Mouse (Mus musculus) heart, adult 9 months (tissue): ENCODE measurements around the gene Dpp6.

Source experiments
- DNase-seq, 2 experiments: peaks; one replicate each; pipeline ENCODE4 v3.0.0; 2022; ENCODE audit warnings: low spot score in 2 of 2

Gene Dpp6

DNA sequence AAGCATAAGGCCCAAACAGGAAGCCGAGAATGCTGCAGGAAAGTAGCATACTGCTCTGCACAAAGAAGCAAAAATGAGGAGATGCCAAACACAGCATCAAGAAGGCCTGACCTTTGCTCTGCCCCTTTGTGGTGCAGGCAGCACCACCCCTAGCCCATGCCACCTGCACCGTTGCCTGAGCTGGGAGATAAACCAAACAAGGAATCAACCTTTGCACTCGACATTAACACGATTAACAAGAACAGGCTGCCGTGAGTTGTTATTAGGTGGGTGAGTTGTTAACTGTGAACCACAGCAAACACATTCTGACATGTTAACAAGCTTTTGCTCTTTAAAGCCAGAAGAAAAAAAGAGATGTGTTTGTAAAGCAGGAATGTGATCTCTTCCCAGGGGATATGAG is 239.4 kb downstream of the Dpp6 start:
- no peak for DNase-seq

DNA sequence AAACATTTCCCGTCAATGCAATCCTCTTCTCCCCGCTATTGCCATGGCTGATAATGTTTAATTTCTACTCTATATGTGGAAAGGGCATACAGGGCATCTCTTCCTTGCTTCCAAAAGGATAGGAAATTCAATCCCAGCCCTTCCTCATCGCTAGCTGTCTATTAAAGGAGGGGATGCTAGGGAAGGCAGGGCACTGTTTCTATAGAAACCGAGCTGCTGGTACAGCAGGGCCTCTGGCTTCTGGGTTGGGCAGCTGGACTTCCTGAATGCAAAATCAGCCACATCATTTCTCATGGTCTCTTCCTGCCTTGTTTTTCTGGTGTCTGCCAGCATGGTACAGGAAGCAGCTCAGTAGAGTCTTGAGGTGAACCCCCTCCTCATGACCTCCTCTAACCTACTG is 243.1 kb downstream of the Dpp6 start:
- no peak for DNase-seq

DNA sequence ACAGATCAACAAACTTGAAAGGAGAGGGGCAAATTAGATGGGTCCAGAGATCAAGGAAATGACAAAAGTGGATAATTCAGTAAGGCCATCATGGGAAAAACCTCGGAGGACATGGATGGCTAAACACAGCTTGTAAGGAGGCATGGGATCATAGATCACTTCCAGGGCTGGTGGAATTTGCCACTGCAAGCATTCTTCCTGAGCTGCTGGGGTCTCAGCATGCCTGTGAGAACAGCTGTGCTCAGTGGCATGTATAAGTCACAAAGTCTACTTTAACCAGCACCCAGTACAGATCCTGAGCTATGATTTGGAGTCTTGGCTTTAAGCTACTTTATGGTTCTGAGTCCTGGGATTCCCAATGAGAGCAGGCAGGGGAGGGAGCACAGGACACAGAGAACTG is 246.9 kb downstream of the Dpp6 start:
- DNase-seq = no peak

DNA sequence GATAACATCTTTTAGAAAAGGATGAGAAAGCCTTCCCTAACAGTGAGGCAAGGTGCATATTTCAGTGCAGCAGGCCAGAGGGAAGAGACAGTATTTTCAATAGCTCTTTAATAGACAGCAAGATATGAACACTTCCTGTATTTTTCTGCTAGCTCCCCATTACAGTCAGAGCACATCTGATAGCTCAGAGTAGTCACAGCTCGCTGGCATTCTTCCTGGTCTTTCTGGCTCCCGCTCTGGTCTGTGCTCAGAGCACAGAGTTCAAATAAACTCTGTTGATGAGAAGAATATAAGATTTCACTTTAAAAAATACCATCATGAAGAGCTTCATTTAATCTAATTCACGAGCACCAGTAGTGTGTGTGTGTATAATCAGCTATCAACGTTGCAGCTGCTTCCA is 249.8 kb downstream of the Dpp6 start:
- DNase-seq = no peak

DNA sequence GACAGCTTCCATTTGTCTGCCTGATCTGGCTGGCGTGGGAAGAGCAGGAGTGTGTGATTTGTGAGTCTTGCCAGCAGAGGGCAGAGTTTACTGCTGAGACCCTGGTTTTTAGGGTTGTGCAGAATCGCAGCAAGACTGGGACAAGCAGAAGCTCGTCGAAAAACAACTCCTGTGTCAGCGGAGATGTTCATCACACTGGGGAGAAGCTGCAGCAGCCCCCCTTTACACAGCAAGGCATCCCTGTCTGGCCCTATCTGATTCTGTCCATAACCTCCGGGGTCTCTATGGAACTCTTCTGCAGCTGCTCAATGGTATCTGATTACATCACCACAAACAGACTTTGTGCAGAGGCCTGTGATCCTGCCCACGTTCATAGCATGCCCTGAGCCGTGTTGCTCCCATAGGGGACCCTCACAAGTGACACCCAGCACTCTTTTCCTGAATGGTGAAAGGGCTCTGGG is 258.2 kb downstream of the Dpp6 start:
- DNase-seq = peak in 1 of 2 experiments; percentile 3

DNA sequence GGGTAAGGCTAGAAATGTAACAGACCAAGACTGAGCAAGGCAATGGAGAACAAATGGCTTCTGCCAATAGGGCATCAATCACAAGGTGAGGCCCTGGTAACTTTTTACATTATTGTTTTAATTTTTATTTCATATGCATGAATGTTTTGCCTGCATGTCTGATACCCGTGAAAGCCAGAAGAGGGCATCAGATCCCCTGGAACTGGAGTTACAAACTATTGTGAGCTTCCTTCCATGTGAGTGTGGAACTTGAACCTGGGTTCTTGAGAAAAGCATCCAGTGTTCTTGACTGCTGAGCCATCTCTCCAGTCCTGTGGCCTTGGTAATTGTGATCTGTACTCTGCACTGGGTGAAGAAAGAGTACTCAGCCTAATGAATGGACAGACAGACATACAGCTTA is 259.0 kb downstream of the Dpp6 start:
- DNase-seq = no peak

DNA sequence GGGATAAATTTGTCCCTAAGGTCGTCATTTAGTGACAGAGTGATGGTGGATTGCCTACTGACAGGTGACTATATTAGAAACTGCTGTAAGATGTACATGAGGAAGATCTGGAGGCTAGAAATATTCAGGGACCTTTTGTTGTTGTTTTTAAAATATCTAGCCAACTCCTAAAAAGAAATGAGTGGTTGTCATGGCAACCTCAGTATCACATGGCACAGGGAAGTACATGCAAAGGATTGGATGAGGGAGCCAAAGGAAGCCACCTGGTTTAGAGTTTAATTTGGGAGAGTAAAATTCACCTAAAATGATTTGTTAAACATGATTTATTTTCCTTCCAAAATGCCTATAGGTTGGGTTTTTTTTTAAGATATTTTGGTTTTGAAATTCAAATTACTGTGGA is 260.8 kb downstream of the Dpp6 start:
- DNase-seq = no peak

DNA sequence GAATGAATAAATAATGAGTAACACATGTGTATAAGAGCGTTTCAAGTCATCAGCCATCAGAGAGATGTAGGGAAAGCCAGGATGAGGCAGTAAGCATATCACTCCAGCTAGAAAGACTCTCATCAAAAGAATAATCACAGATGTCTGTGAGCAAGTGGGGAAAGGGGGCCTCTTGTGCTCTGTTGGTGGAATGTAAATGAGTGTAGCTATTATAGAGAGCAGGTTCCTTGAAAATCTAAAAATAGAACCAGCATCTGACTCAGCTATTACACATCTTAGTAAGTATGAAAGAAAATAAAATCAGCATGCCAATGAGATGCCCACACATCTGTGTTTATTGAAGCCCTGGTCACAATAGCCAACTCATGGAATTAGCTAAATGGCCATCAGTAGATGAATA is 264.3 kb downstream of the Dpp6 start:
- DNase-seq = no peak

DNA sequence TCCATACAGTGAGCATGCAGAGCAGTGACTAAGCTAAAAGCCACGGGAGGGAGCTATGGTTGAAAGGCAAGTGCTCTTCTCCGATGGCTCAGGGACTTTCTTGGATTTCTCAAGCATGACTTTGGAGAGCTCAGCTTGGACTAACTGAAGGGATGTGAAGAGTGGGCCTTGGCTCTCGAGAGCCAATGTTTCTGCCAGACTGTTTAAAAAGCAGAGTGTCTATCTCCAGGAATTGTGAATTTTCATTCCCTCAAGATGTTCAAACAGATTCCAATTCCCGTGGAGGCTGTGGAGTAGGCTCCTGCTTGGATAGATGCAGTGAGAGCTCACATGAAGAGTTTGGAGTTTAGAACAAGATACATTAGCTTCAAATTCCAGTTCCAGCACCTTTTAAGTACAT is 266.8 kb downstream of the Dpp6 start:
- DNase-seq = no peak

DNA sequence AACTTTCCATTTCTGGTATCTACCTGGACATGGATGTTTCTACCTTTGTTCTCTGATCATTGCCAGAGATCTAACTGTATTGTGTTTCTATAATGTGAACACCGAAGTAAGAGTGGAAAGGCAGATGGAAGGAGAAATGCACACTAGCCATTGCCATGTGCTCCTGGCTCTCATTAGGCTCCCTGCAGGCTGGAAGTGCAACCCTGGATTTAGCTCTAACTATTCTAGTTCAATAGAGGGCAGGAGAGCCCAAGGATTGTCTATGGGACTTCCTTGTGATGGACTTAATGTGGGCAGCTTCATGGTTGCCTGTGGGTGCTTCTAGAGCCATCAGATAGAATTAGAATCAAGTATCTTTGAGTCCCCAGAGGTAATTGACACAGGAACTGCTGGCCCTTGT is 291.2 kb downstream of the Dpp6 start:
- no peak for DNase-seq

DNA sequence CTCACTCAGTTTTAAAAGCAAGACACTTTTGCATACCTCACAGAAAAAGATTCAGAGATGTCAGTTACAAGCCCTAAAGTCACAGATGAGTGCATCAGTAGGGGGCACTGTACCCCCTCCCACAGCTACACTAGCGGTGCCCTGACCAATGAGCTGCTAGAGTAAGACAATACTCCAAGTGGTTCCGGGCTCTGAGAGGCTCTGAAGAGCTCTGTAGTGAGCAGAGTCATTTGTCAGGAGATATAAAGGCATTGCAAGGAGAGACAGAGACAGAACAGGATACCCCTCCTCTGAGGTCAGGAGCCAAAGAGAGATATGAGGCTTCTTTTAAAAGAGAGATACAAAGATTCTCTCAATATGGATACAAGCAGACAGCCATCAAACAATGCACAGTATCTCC is 305.5 kb downstream of the Dpp6 start:
- DNase-seq = no peak

DNA sequence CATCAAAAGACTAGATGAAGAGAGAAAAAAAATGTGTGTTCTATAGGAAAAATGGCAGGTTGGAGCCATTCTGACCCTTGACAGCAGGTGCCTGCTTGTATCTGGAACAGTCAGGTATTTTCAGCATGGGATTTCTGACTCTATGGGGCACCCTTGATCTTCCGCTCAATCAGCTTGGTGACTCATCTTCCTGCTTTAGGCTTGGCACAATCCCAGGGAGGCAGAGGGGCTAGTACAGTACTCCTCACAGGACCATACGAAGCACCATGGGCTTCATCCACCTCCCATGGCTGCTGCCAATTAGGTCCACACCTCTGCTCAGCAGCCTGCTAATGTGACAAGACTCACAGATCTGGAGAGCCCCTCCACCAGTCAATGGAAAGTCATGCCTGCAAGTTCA is 305.9 kb downstream of the Dpp6 start:
- no peak for DNase-seq

DNA sequence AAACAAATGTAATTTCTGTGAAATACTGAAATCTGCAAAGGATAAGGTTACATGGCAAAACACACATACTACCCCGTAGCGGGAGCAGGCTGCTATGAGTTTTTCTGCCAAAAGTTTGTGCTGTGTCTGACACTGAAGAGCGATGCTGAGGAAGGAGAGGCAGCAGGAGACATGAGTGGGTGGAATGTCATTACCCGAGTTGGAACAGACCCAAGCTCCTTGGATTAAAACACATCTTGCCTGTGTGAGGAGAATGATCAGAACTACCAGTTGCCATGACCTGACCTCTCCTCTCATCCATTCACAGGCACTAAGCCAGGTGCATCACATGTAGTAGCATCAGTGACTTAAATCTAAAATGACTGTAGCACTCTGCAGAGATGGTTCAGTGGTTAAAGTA is 309.0 kb downstream of the Dpp6 start:
- no peak for DNase-seq

DNA sequence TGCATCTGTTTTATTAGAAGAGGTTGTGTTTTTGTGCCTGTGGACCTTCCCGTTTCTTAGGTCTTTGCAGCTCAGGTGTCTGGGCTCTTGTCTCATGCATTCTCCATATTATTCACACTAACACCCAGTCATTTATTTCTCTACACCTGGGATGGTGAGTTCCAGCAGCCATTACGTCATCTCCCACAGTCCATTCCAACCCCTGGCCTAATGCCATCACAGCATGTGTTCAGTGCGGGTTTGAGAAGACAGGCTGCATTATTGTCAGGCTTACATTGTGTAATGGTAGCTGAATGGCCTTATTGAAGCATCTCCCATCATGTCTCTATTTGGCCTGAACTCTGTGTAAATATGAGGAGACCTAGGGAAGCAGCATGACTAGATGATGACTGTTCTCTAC is 316.2 kb downstream of the Dpp6 start:
- no peak for DNase-seq

DNA sequence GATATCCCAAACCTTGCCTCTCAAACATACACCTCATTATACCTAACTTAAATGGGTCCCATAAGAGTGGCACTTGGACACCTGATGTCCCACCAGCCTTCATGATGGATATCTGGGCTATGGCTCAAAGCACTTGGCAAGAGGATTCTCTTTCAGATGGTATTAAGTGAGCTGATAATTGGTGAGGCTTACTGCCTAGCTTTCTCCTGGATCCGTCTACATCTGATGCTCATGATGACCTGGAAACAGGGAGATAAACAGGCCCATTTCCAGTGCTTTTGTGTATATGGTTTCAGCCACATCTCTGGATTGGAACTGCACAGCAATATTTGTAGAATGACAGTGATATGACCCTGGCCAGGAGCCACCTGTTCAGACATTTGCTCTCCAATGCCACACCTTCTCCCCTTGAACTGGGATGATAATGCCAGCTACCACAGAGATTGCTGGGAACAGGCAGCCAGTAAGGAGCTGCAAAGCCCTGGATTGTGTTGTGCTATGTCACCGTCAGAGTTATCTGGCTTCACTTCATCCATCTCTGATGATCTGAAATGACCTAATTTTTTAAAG is 317.5 kb downstream of the Dpp6 start:
- no peak for DNase-seq

DNA sequence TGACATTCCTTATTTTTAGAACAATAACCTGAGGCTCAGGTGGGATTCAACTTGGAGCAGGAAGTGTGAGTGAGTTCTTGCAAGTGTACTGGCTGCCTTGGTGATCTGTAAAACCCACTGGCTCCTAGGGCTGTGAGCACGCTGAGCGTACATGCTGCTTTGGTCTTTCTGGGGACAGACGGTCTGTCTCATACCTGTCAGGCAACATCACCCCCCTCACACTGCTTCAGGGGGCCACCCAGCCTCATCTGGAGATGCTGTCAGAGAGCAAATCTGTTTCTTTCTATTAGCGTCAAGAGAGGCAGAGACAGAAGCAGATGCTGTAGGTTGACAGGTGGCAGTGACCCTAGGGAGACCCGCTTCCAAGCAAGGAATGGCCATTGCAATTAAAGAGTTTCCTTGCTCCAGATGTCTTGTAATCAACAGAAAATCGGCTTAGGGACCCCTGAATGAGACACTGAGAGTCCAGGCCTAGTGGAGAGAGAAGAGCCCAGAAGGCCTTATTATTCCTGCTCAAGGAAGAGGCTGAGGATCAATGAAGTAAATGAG is 330.5 kb downstream of the Dpp6 start:
- no peak for DNase-seq

DNA sequence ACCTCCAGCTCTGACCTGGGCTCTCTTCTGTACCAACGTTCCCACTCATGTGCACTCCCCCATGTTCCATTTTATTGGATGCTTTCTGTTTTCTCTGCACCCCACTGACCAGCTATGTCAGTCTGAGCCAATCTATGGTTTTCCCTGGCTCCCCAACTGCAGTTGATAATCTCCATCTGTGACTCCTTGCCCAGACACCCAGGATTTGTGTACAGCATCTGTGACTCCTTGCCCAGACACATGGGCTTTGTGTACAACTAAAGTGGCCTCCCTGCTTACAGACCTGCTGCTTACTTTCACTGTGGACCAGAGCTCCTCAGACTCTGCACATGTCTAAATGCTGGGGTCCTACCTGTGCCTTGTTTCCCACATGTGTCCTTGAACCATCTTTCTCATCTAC is 334.0 kb downstream of the Dpp6 start:
- DNase-seq = no peak

DNA sequence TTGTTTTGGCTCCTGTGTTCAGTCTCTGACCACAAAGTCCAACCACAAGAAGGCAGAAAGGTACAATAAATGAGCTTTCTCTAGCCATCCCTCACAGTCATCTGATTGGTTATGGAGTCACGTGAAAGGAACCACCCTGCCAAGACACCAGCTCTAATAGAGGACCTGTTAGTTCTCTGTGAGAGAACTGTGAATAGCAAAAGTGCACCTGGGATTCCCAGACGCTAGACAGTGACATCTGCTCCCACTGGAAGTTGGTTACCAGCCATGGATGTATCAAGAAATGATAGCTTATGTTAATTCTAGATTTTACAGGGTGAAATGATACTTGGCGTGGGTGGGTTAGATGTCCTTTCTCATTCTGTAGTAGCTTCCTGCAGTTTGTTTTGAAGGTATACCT is 338.7 kb downstream of the Dpp6 start:
- no peak for DNase-seq

DNA sequence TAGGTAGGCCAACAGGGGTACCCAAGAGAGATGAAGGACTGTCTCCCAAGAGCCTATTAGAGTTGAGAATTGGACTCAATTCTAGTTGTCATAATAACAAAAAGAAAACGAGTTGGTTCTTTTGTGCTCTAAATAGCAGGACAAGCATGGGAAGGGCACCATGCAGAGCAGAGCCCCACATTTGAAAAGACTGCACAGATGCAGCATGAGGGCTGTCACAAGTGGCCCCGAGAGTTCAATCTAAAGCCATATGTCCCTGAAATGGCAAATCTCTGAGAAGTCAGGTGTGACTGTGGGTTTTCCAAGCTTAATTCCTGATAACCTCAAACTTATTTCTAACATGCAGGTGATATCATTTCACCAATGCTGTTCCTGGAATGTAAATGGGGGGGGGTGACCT is 339.4 kb downstream of the Dpp6 start:
- no peak for DNase-seq

DNA sequence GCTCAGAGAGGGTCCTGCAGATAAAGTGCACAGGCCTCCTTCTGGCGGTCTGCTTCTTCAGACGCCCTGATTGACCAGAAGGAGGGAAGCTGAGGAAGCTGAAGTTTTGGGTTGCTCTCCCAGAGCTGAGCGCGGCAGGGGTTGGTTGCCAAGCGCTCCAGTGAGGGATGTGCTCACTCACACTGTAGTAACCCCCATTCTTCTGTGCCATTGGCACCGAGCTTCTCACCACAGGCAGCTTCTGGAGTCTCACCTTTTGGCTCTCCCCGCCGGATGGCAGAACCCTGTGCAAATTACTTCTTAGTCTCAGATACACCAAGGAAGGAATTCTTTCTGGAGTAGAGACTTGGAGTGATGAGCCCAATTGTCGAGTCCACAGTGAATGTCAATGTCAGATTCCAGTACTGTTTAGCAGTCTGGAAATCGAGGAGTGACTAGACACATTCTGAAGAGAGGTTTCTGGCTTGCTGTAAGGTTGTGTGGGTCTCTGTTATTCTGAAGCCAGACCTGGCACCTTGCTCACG is 344.2 kb downstream of the Dpp6 start:
- no peak for DNase-seq

DNA sequence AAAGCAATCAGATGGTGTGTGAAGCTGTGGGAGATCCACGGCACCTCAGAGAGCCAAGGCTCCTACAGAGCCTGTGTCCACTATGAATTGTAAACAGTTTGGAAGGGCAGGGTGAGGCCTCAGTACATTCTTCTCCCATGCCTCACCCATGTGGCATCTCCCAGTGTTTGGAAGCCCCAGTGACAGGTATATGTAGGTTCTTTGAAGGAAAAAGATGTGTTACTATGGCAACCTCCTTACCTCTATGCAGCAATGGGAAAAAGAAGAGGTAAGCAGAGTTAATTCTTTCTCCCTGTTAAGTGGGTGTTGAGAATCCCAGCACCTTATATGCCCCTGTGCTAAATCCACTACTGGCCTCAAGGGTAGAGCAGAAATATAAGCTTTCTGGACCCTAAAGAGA is 351.5 kb downstream of the Dpp6 start:
- DNase-seq = no peak

DNA sequence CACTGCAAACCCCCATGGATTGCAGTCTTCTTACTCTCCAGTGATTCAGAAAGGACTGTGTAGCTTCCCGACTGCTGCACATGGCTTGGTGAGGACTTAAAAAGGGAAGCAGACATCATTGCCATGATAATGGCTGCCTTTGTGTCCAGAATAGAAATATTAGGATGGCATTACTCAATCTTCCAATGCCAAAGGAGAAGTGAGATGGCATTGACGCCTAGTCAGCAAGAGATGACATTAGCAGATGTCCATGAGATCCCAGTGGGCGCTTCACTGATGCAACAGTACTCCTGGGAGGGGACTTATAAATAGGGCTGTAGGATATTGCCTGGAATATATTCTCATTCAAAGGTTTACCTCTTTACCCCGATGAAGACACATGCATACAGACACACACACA is 368.0 kb downstream of the Dpp6 start:
- peak; percentile 1 to 5 for DNase-seq

DNA sequence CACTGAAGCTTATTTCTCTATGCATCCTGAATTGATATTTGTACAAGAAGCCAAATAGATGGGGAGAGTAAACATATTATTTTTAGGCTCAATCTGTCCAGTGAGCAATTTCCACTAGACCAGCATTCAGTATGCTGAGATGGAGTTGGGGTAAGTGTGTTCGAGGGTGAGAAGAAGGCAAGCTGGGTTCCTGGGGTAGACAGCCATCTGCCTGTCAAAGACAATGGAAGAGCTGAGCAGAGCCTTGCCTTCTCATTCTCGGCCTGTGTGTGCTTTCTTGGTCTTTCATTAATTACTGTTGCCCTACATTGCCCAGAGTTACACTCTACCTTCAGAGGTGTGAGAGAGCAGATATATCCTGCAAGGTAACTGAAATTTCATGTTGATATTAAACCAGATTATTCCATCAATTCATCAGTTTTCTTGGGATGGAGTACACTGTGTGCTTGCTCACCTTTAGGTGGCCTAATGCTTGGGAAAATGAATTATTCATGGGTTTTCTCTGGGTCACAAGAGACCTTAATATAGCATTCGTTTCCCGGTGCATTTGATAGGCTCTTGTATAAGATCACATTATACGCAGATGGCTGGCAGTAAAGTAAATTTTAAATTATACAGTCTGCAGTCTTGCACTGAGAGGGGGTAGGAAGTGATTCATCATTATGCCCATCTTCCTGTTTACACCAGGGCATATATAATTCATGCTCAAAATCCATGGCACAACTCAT is 374.4 kb downstream of the Dpp6 start:
- no peak for DNase-seq
